18 mouse cellular contexts compared by ENCODE assay signal in the genomic region with DNA sequence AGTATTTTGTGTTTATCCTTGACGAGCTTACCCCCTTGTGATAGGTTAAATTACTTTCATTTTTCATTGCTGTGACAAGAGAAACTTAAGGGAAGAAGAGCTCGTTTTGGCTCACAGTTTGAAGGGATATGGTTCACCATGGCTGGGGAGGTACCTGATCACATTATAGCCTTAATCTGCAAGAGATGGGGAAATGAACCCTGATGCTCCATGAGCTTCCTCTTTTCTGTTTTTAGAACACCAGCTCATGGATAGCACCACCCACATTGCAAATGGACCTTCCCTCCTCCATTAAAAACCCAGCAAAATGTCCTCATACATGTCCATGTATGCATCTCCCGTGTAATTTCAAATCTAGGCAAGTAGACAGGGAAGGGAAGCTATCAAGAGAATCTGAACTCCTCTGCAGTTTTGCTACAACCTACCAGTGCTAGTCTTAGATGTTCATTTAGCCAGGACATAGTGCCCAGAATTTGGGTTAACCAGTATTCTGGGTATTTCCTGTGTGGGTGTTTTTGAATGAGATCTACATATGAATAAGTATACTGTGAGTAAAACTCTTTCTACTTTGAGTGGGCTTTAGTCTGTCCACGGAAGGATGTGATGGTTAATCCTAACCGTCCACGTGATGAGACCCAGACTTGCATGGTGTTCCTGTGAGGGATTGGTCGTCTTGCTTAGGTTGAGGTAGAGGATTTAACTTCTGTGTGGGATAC.
"Had no signal": no experiment of that assay in that cellular context is flagged by ENCODE, and none has a peak within 500 bp of the region (broad histone marks: within the 10 kb centered on the region; RNA-seq: fewer than 3 reads in every experiment).

No protein-coding gene starts in this region.

- ATAC-seq: liver, postnatal 0 days; midbrain, embryonic 15.5 days had no signal

- DNase-seq: kidney, adult 11 months; kidney, adult 8-10 months; kidney, postnatal 10 days; kidney, postnatal 36 days; left cerebral cortex, postnatal 4 days; liver, postnatal 0 days; lung, postnatal 10 days; lung, postnatal 36 days; thymus, adult 18-20 months; thymus, postnatal 4 days had no signal

- H3K4me3 ChIP-seq: kidney, embryonic 15.5 days; limb, embryonic 12.5 days; limb, embryonic 15.5 days; lung, embryonic 15.5 days; midbrain, embryonic 12.5 days; midbrain, embryonic 15.5 days; neural tube, embryonic 12.5 days; neural tube, embryonic 15.5 days had no signal

- H3K4me1 ChIP-seq: limb, embryonic 15.5 days; lung, embryonic 15.5 days; midbrain, embryonic 12.5 days; midbrain, embryonic 15.5 days; neural tube, embryonic 12.5 days; neural tube, embryonic 15.5 days had no signal
